Mouse (Mus musculus) hindbrain, embryonic 14.5 days (tissue): ENCODE results near the gene Spesp1. TPM values are rescaled to one million over a fixed set of nuclear protein-coding genes. Genes with fewer than 3 reads are reported as not detected.

Experiments used
- ATAC-seq: fragments of 200-750 bp; cut with Nextera tagmentation; 2 replicates; pipeline ENCODE4 v1.8.0; 2017; ENCODE audit warnings: moderate number of reproducible peaks, mild to moderate bottlenecking, moderate TSS enrichment, moderate library complexity; ENCODE audit not compliant: low FRiP score
- DNase-seq: peaks from one replicate; pipeline ENCODE4 v3.0.0-alpha.2; 2015; ENCODE audit warnings: low spot score
- H3K27ac ChIP-seq: fragments of 300-500 bp; sonication (generic); 2 replicates; pipeline ENCODE4 v1.5.1; 2014; ENCODE audit warnings: mild to moderate bottlenecking, moderate library complexity
- H3K27me3 ChIP-seq: fragments of 300-500 bp; sonication (generic); 2 replicates; pipeline ENCODE4 v1.6.1; 2014; ENCODE audit warnings: mild to moderate bottlenecking, low read length, mixed read lengths; ENCODE audit not compliant: control insufficient read depth, insufficient read depth
- H3K36me3 ChIP-seq: fragments of 300-500 bp; sonication (generic); replicated peaks from 2 replicates; pipeline ENCODE4 v1.6.1; 2014; ENCODE audit not compliant: control insufficient read depth, insufficient read depth
- H3K4me1 ChIP-seq: fragments of 300-500 bp; sonication (generic); replicated peaks from 2 replicates; pipeline ENCODE4 v1.6.1; 2014; ENCODE audit warnings: antibody characterized with exemption, low read length, mixed read lengths; ENCODE audit not compliant: control insufficient read depth, insufficient read depth
- H3K4me2 ChIP-seq: fragments of 300-500 bp; sonication (generic); replicated peaks from 2 replicates; pipeline ENCODE4 v1.6.1; 2014; ENCODE audit warnings: mild to moderate bottlenecking, moderate library complexity
- H3K4me3 ChIP-seq: fragments of 300-500 bp; sonication (generic); replicated peaks from 2 replicates; pipeline ENCODE4 v1.5.1; 2014; ENCODE audit warnings: mild to moderate bottlenecking, low read length
- H3K9ac ChIP-seq: fragments of 300-500 bp; sonication (generic); 2 replicates; pipeline ENCODE4 v1.6.1; 2014
- H3K9me3 ChIP-seq: fragments of 300-500 bp; sonication (generic); 2 replicates; pipeline ENCODE4 v1.6.1; 2016; ENCODE audit warnings: low read length; ENCODE audit not compliant: control insufficient read depth
- WGBS: fragments of 180-500 bp; shearing (Covaris S2); extraction: QIAGEN DNeasy Blood & Tissue Kit; methylation state at CpG from one replicate; pipeline ENCODE4 v1.1.7; 2014; 5-methylcytosine and 5-hydroxymethylcytosine counted together
- microRNA-seq: library from miRNA; unstranded; fragments of <30 nt; microRNA quantifications from one replicate; pipeline ENCODE4, GENCODE M21; 2016
- polyA plus RNA-seq: library from polyadenylated mRNA; unstranded; fragments of >200 nt; fragmentation: Nextera tagmentation; extraction: Ambion mirVana; gene quantifications from 2 replicates; pipeline ENCODE4 v1.2.1, GENCODE M21; 2014

The Spesp1 gene
- polyA plus RNA-seq, 1 experiment from 2014 or later, result not detected

- no peak overlapping the region for H3K9ac ChIP-seq
Measured at GRCm38 (mm10) chr9:62237381-62237980, 44.5 kb downstream of the Spesp1 start.

GRCm38 (mm10) chr9:62235501-62235900 is 46.5 kb downstream of the Spesp1 start:
- ATAC-seq (no peak), DNase-seq (no peak)
- no peaks in the 10 kb centered on the region for H3K9me3 ChIP-seq
- 87% methylated on average over 2 of the region's 2 CpGs for WGBS
- H3K36me3 ChIP-seq, result no peaks in the 10 kb centered on the region
- no peak overlapping the region for H3K4me3 ChIP-seq
- H3K9ac ChIP-seq, result no peak overlapping the region
- H3K27me3 ChIP-seq, result no peaks in the 10 kb centered on the region
- H3K4me2 ChIP-seq, result no peak overlapping the region
- H3K27ac ChIP-seq, result no peak overlapping the region
- H3K4me1 ChIP-seq, result peaks cover 5% of the 10 kb centered on the region; the same call in 1 of the 2 replicates

More at GRCm38 (mm10) chr9:62237381-62237980, 44.5 kb downstream of the Spesp1 start:
- H3K27ac ChIP-seq, result no peak overlapping the region
- H3K4me3 ChIP-seq, result no peak overlapping the region
- no peak overlapping the region for H3K4me2 ChIP-seq
- H3K4me1 ChIP-seq, result peaks cover 5% of the 10 kb centered on the region; the same call in 1 of the 2 replicates
- ATAC-seq (no peak), DNase-seq (no peak)
- no peaks in the 10 kb centered on the region for H3K9me3 ChIP-seq
- WGBS, result 47% methylated on average over 9 of the region's 9 CpGs
- no peaks in the 10 kb centered on the region for H3K36me3 ChIP-seq
- H3K27me3 ChIP-seq, result no peaks in the 10 kb centered on the region

- H3K27ac ChIP-seq, result no peak overlapping the region
- H3K9ac ChIP-seq, result no peak overlapping the region
- DNase-seq (no peak), ATAC-seq (no peak)
- H3K27me3 ChIP-seq, result no peaks in the 10 kb centered on the region
- WGBS, result 50% methylated on average over 1 of the region's 1 CpGs
- no peak overlapping the region for H3K4me2 ChIP-seq
- H3K4me3 ChIP-seq, result no peak overlapping the region
- no peaks in the 10 kb centered on the region; the same call in 1 of the 2 replicates for H3K4me1 ChIP-seq
- no peaks in the 10 kb centered on the region for H3K36me3 ChIP-seq
- H3K9me3 ChIP-seq, result no peaks in the 10 kb centered on the region
Measured at GRCm38 (mm10) chr9:62232649-62233048, 49.4 kb downstream of the Spesp1 start.

- Histone ChIP-seq H3K4me2 (no peak overlapping the region), H3K27ac (no peak overlapping the region), H3K4me3 (no peak overlapping the region), H3K36me3 (no peaks in the 10 kb centered on the region), H3K27me3 (no peaks in the 10 kb centered on the region), H3K9ac (no peak overlapping the region), H3K9me3 (no peaks in the 10 kb centered on the region), H3K4me1 (no peaks in the 10 kb centered on the region)
- ATAC-seq, result no peak
- WGBS, result 83% methylated on average over 3 of the region's 3 CpGs
- DNase-seq, result no peak
Measured at GRCm38 (mm10) chr9:62231046-62231445, 51.0 kb downstream of the Spesp1 start.

GRCm38 (mm10) chr9:62229985-62230384 is 52.0 kb downstream of the Spesp1 start:
- Histone ChIP-seq H3K4me2 (no peak overlapping the region), H3K9ac (no peak overlapping the region), H3K27me3 (no peaks in the 10 kb centered on the region), H3K27ac (no peak overlapping the region), H3K9me3 (no peaks in the 10 kb centered on the region), H3K4me3 (no peak overlapping the region), H3K36me3 (no peaks in the 10 kb centered on the region), H3K4me1 (no peaks in the 10 kb centered on the region)
- DNase-seq (no peak), ATAC-seq (no peak)
- 89% methylated on average over 2 of the region's 2 CpGs for WGBS

GRCm38 (mm10) chr9:62222481-62222880 is 59.5 kb downstream of the Spesp1 start:
- Histone ChIP-seq H3K9ac (no peak overlapping the region; the same call in 1 of the 2 replicates), H3K27ac (0 out of 2 replicates have a peak overlapping the region, but pooled peaks have one; percentile 5), H3K36me3 (no peaks in the 10 kb centered on the region), H3K4me3 (no peak overlapping the region), H3K4me2 (no peak overlapping the region), H3K4me1 (no peaks in the 10 kb centered on the region; the same call in 1 of the 2 replicates), H3K9me3 (no peaks in the 10 kb centered on the region), H3K27me3 (no peaks in the 10 kb centered on the region)
- ATAC-seq, result no peak
- 8% methylated on average over 10 of the region's 10 CpGs for WGBS
- DNase-seq, result no peak

- Histone ChIP-seq H3K4me1 (no peaks in the 10 kb centered on the region; the same call in 1 of the 2 replicates), H3K4me3 (no peak overlapping the region), H3K27me3 (no peaks in the 10 kb centered on the region), H3K27ac (no peak overlapping the region), H3K4me2 (no peak overlapping the region), H3K36me3 (no peaks in the 10 kb centered on the region), H3K9me3 (no peaks in the 10 kb centered on the region), H3K9ac (no peak overlapping the region)
- DNase-seq, result no peak
- WGBS, result 74% methylated on average over 2 of the region's 2 CpGs
- ATAC-seq, result no peak
Measured at GRCm38 (mm10) chr9:62222029-62222428, 60.0 kb downstream of the Spesp1 start.

Small RNA genes within 50 kb of the gene (microRNA-seq; reads per million reads assigned to microRNA genes)
- not detected for gene Gm25603

Other genes starting within 250 kb of the Spesp1 start
- 23.5 and 27.5 TPM in 2 replicates for gene Glce, start 159.6 kb downstream of the Spesp1 start, polyA plus RNA-seq
- 73.0 and 85.4 TPM in 2 replicates for gene Anp32a, start 59.1 kb upstream of the Spesp1 start, polyA plus RNA-seq